Mouse (Mus musculus) CH12.LX (cell line): ENCODE results near the gene Sez6l2. TPM values are rescaled to one million over a fixed set of nuclear protein-coding genes. Genes with fewer than 3 reads are reported as not detected.
"Not testable (repeated sequence)": the region's sequence is repeated elsewhere in the genome, so short reads cannot be mapped to it uniquely, and the experiment has no call there.

Experiments
- DNase-seq: peaks from one replicate; pipeline ENCODE4 v3.0.0-alpha.2; 2013; ENCODE audit errors: extremely low read depth
- H3K27ac ChIP-seq: 2 replicates; pipeline ENCODE4 v1.5.1; 2012; ENCODE audit warnings: low read depth, mild to moderate bottlenecking, control low read depth, moderate library complexity; ENCODE audit not compliant: insufficient read depth
- H3K27me3 ChIP-seq: replicated peaks from 2 replicates; pipeline ENCODE3; 2012; ENCODE audit warnings: inconsistent platforms
- H3K36me3 ChIP-seq, 2 experiments: replicated peaks in 1 of 2; 2 replicates each; pipeline versions ENCODE3 to v1.6.1; 2012; ENCODE audit warnings: inconsistent platforms in 1 of 2, low read length in 1 of 2, mild to moderate bottlenecking in 1 of 2, mixed read lengths in 1 of 2, moderate library complexity in 1 of 2; ENCODE audit not compliant: control insufficient read depth in 1 of 2, insufficient read depth in 1 of 2
- H3K4me1 ChIP-seq, 2 experiments: 2 replicates each; pipeline ENCODE4 v1.6.1; 2012; ENCODE audit warnings: inconsistent platforms in 1 of 2, moderate library complexity in 1 of 2; ENCODE audit not compliant: insufficient read depth in 2 of 2, control insufficient read depth in 1 of 2
- H3K4me2 ChIP-seq: 2 replicates; pipeline ENCODE4 v1.6.1; 2012; ENCODE audit warnings: low read depth, mild to moderate bottlenecking, control low read depth; ENCODE audit not compliant: poor library complexity, insufficient read depth, severe bottlenecking
- H3K4me3 ChIP-seq, 3 experiments: fragments of 150-350 bp in 1 of 3; sonication (generic) in 1 of 3; replicated peaks in 1 of 3; 2 replicates each; pipeline versions ENCODE3 to v1.5.1; 2011 to 2012; ENCODE audit warnings: low read depth in 2 of 3, low read length in 2 of 3, mild to moderate bottlenecking in 2 of 3, moderate library complexity in 2 of 3, control low read depth in 1 of 3, improper control_type of control experiment in 1 of 3, inconsistent platforms in 1 of 3, mixed read lengths in 1 of 3; ENCODE audit not compliant: poor library complexity in 1 of 3
- H3K79me2 ChIP-seq: replicated peaks from 2 replicates; pipeline ENCODE4 v1.6.1; 2012; ENCODE audit warnings: mild to moderate bottlenecking, moderate library complexity; ENCODE audit not compliant: control insufficient read depth, poor library complexity, insufficient read depth, severe bottlenecking; ENCODE audit errors: extremely low read depth
- H3K9ac ChIP-seq: 2 replicates; pipeline ENCODE4 v1.6.1; 2012; ENCODE audit warnings: low read depth, mild to moderate bottlenecking, control low read depth, moderate library complexity; ENCODE audit not compliant: insufficient read depth
- H3K9me3 ChIP-seq: replicated peaks from 2 replicates; pipeline ENCODE3; 2012; ENCODE audit warnings: low read length, inconsistent platforms, mixed read lengths
- ELF1 ChIP-seq: IDR thresholded peaks from 2 replicates; pipeline ENCODE4 v1.6.1; 2014; ENCODE audit warnings: low read depth, mild to moderate bottlenecking, inconsistent platforms, low read length, improper control_type of control experiment
- GABPA ChIP-seq: IDR thresholded peaks from 2 replicates; pipeline ENCODE4 v1.6.1; 2012; ENCODE audit warnings: low read depth, low read length, improper control_type of control experiment, inconsistent platforms; ENCODE audit not compliant: insufficient replicate concordance
- IRF4 ChIP-seq: IDR thresholded peaks from 2 replicates; pipeline ENCODE4 v1.6.1; 2014; ENCODE audit warnings: low read depth, mild to moderate bottlenecking, inconsistent platforms, low read length, improper control_type of control experiment
- KAT2A ChIP-seq: IDR thresholded peaks from 2 replicates; pipeline ENCODE4 v1.6.1; 2012; ENCODE audit warnings: low read length, improper control_type of control experiment, inconsistent platforms; ENCODE audit not compliant: insufficient replicate concordance
- MAFK ChIP-seq: IDR thresholded peaks from 2 replicates; pipeline ENCODE4 v1.6.1; 2011; ENCODE audit warnings: low read length, improper control_type of control experiment; ENCODE audit not compliant: insufficient replicate concordance
- MXI1 ChIP-seq: IDR thresholded peaks from 2 replicates; pipeline ENCODE4 v1.6.1; 2011; ENCODE audit warnings: mild to moderate bottlenecking, low read depth, low read length, improper control_type of control experiment
- MYC ChIP-seq: IDR thresholded peaks from 2 replicates; pipeline ENCODE4 v1.6.1; 2011; ENCODE audit warnings: low read depth, mild to moderate bottlenecking, improper control_type of control experiment, low read length
- POLR2A ChIP-seq: IDR thresholded peaks from 2 replicates; pipeline ENCODE4 v1.6.1; 2011; ENCODE audit warnings: low read depth, mild to moderate bottlenecking, improper control_type of control experiment, low read length
- USF2 ChIP-seq: conservative IDR thresholded peaks from 2 replicates; pipeline ENCODE4 v1.6.1; 2011; ENCODE audit warnings: low read depth, low read length, improper control_type of control experiment
- ZNF384 ChIP-seq: IDR thresholded peaks from 2 replicates; pipeline ENCODE4 v1.6.1; 2012; ENCODE audit warnings: low read depth, low read length, improper control_type of control experiment, inconsistent platforms
- dilution Hi-C: fragments of 300-500 bp; cut with MboI; formaldehyde crosslinking; loops from 2 replicates; pipeline ENCODE4 v1.14.3; 2020; ENCODE audit warnings: low sequenced_read_pairs; ENCODE audit not compliant: extremely low pct_unique_long_range_greater_than_20kb, extremely low pct_ligation_motif_present
- in situ Hi-C: fragments of 300-500 bp; cut with MboI; formaldehyde crosslinking; loops from 3 replicates; pipeline ENCODE4 v1.14.3; 2019; ENCODE audit warnings: low sequenced_read_pairs, low pct_ligation_motif_present, low pct_unique_long_range_greater_than_20kb, mixed read lengths
- polyA plus RNA-seq: library from polyadenylated mRNA; unstranded; fragments of >175 nt; gene quantifications from 2 replicates; pipeline ENCODE4 v1.2.1, GENCODE M21; 2012; ENCODE audit warnings: low read depth; ENCODE audit not compliant: insufficient read length
- total RNA-seq, 2 experiments: library from RNA; depleted of rRNA; stranded (reverse); fragments of 300-350 nt in 1 of 2; fragments of >200 nt in 1 of 2; gene quantifications; 2 replicates each; pipeline ENCODE4 v1.2.3; 2012 to 2014

The Sez6l2 gene
- total and polyA plus RNA-seq, 3 experiments = 7.2 to 29.3 (median 9.9) TPM

GRCm38 (mm10) chr7:126914844-126915243 is 35.5 kb upstream of the Sez6l2 start:
- no peak overlapping the region for H3K27ac ChIP-seq
- no peaks in the 10 kb centered on the region for H3K27me3 ChIP-seq
- no peaks in the 10 kb centered on the region for H3K36me3 ChIP-seq
- H3K4me2 ChIP-seq = no peak overlapping the region
- H3K9ac ChIP-seq = no peak overlapping the region
- DNase-seq = no peak
- no peak overlapping the region for H3K4me3 ChIP-seq
- in situ Hi-C loops (no loop called here), dilution Hi-C loops (no loop called here)
- TF ChIP-seq ELF1 (no peak), MYC (no peak), KAT2A (no peak), MXI1 (no peak), GABPA (no peak), USF2 (no peak)
- no peaks in the 10 kb centered on the region for H3K9me3 ChIP-seq
- no peaks in the 10 kb centered on the region for H3K79me2 ChIP-seq
- peaks cover 0 to 9% of the 10 kb centered on the region in 2 experiments; a peak in 2 of 4 replicates for H3K4me1 ChIP-seq

DNA sequence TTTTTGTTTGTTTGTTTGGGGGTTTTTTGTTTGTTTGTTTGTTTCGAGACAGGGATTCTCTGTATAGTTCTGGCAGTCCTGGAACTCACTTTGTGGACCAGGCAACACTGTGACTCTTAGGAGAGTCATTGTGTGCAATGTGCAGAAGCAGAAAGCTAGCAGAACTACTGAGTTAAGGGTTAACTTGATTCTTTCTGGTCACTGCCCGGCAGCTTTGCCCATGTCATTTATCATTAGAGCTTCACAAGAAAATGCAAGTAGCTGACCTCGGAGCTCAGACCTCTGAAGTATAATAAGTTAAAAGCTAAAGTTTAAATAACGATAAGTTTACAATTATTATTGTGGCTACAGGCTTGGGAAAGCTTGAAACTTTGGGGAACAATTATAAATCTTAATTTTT is 32.0 kb upstream of the Sez6l2 start:
- in situ Hi-C loops, H3K36me3 ChIP-seq, H3K4me2 ChIP-seq, H3K4me1 ChIP-seq, DNase-seq, H3K4me3 ChIP-seq, H3K27ac ChIP-seq, H3K9me3 ChIP-seq, H3K9ac ChIP-seq, H3K27me3 ChIP-seq, dilution Hi-C loops, H3K79me2 ChIP-seq: not testable (repeated sequence)

DNA sequence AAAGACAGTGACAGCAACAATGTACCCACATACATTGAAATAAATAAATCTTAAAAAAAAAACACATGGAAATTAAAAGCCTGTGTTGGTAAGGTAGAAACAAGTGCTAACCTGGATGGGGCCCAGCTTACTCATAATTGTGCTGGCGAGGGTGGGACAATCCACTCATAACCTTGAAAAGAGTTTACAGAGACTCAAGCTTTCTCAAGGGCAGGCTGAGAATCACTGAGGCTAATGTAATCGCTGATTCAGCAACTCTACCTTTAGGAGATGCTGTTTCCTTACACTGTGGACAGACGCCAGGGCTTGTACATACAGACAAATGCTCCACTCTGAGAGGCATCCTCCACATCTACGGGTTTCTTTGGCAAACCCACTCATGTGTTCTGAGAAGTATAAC is 30.4 kb upstream of the Sez6l2 start:
- Histone ChIP-seq H3K27me3 (no peaks in the 10 kb centered on the region), H3K36me3 (no peaks in the 10 kb centered on the region), H3K9ac (no peak overlapping the region), H3K4me1 (no peaks in the 10 kb centered on the region), H3K4me3 (no peak overlapping the region), H3K27ac (no peak overlapping the region), H3K79me2 (no peaks in the 10 kb centered on the region), H3K4me2 (no peak overlapping the region), H3K9me3 (no peaks in the 10 kb centered on the region)
- in situ Hi-C loops = no loop called here
- no peak for DNase-seq
- dilution Hi-C loops = no loop called here
- TF ChIP-seq POLR2A (no peak), ZNF384 (no peak), IRF4 (no peak), MAFK (peak; percentile 86)
